Mouse (Mus musculus): ENCODE data around the gene Rai1.

- no peak for TF ChIP-seq CTCF (IDR thresholded peaks at IDR 0.05; ENCODE audit: borderline replicate concordance, insufficient read depth, low read length)
- no peak for TF ChIP-seq POLR2A (IDR thresholded peaks at IDR 0.05; ENCODE audit: low read depth, low read length)
Measured at GRCm38 (mm10) chr11:60182116-60182670, 77.4 kb downstream of the Rai1 start.

Data from embryonic fibroblast, embryonic 13.5 days (primary cell).